Mouse (Mus musculus): Measurements from ENCODE around the gene Trim41. TPM values are rescaled to one million over a fixed set of nuclear protein-coding genes. Genes with fewer than 3 reads are reported as not detected.

The Trim41 gene
- total RNA-seq, 1 experiment: 47.8 TPM

- Histone ChIP-seq H3K9me3 (ENCODE audit: control insufficient read depth, insufficient read depth, low read depth, low read length) (no peaks in the 10 kb centered on the region), H3K4me1 (ENCODE audit: control insufficient read depth in 2 of 2, insufficient read depth in 2 of 2, low read length in 2 of 2, poor library complexity in 1 of 2) (peaks cover 0 to 2% of the 10 kb centered on the region in 2 experiments; a peak in 1 of 4 replicates), H3K9ac (ENCODE audit: insufficient read depth, low read depth, low read length, poor library complexity, severe bottlenecking) (no peak overlapping the region), H3K36me3 (ENCODE audit: control insufficient read depth, insufficient read depth, low read length, poor library complexity, severe bottlenecking) (no peaks in the 10 kb centered on the region), H3K27ac (ENCODE audit: insufficient read depth, low read depth, low read length, poor library complexity, severe bottlenecking) (no peak overlapping the region), H3K4me3 (ENCODE audit: insufficient read depth in 1 of 2, low read depth in 1 of 2, low read length in 2 of 2, poor library complexity in 1 of 2, severe bottlenecking in 1 of 2) (no peak overlapping the region)
- DNase-seq (ENCODE audit: low read depth, low spot score): no peak
- no peak for TF ChIP-seq ZNF384 (IDR thresholded peaks at IDR 0.05; ENCODE audit: low read depth, low read length)
- no peak for TF ChIP-seq MAFK (IDR thresholded peaks at IDR 0.05; ENCODE audit: insufficient read depth, low read depth, low read length)
- TF ChIP-seq ZC3H11A (IDR thresholded peaks at IDR 0.05; ENCODE audit: borderline replicate concordance, low read depth, low read length): no peak
- TF ChIP-seq HCFC1 (IDR thresholded peaks at IDR 0.05; ENCODE audit: borderline replicate concordance, insufficient read depth, low read length): no peak
- no peak for TF ChIP-seq CHD2 (IDR thresholded peaks at IDR 0.05; ENCODE audit: low read depth, low read length)
- in situ Hi-C loops (cut with MboI; ENCODE audit: low sequenced_read_pairs in 2 of 2, unreplicated experiment in 2 of 2): no loop called here
These were observed 27.2 kb upstream of the Trim41 start for GRCm38 (mm10) chr11:48844309-48844708.

DNA sequence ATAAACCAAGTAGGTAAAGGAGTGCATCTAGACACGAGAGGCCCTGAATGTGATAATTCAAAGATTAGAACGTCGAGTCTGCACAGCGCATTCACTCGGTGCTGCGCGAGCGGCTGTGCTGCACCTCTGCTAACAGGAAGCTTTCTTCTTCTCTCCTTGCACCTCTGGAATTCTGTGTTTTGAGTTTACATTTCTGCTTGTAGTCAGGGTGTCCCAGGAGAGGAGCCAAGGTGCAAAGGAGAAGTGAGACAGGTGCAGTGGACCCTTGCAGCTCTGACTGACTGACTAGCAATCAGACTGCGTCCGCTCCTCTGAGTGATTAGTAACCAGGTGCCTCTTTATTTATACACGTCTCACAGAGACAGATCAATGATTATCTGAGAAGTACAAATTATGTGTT lies 26.0 kb upstream of the Trim41 start:
- Histone ChIP-seq H3K27ac (ENCODE audit: insufficient read depth, low read depth, low read length, poor library complexity, severe bottlenecking) (no peak overlapping the region), H3K9me3 (ENCODE audit: control insufficient read depth, insufficient read depth, low read depth, low read length) (no peaks in the 10 kb centered on the region), H3K4me1 (ENCODE audit: control insufficient read depth in 2 of 2, insufficient read depth in 2 of 2, low read length in 2 of 2, poor library complexity in 1 of 2) (peaks cover 0 to 6% of the 10 kb centered on the region in 2 experiments; a peak in 2 of 4 replicates), H3K9ac (ENCODE audit: insufficient read depth, low read depth, low read length, poor library complexity, severe bottlenecking) (no peak overlapping the region), H3K36me3 (ENCODE audit: control insufficient read depth, insufficient read depth, low read length, poor library complexity, severe bottlenecking) (no peaks in the 10 kb centered on the region), H3K4me3 (ENCODE audit: insufficient read depth in 1 of 2, low read depth in 1 of 2, low read length in 2 of 2, poor library complexity in 1 of 2, severe bottlenecking in 1 of 2) (no peak overlapping the region)
- TF ChIP-seq CHD2 (IDR thresholded peaks at IDR 0.05; ENCODE audit: low read depth, low read length): no peak
- no peak for TF ChIP-seq HCFC1 (IDR thresholded peaks at IDR 0.05; ENCODE audit: borderline replicate concordance, insufficient read depth, low read length)
- TF ChIP-seq MAFK (IDR thresholded peaks at IDR 0.05; ENCODE audit: insufficient read depth, low read depth, low read length): no peak
- no peak for TF ChIP-seq ZC3H11A (IDR thresholded peaks at IDR 0.05; ENCODE audit: borderline replicate concordance, low read depth, low read length)
- in situ Hi-C loops (cut with MboI; ENCODE audit: low sequenced_read_pairs in 2 of 2, unreplicated experiment in 2 of 2): no loop called here
- no peak for DNase-seq (ENCODE audit: low read depth, low spot score)

DNA sequence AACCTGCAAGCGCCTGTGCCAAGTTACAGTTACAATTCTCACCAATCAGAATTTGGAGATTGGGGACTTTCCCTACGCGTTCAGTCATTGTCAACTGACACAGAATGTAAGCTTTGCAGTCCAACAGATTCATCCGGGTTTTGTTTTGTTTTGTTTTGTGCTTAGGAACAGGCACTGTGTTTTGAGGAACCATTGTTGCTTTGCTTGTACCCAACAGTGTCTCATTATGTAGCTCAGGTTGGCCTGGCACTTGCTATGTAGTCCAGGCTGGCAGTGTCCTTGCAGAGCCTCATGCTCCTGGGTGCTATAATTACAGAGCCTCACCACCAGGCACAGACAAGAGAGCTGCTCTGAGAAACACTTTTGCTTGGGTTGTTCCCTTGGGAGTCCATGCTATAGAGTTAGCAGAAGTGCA lies 25.2 kb upstream of the Trim41 start:
- TF ChIP-seq MAFK (IDR thresholded peaks at IDR 0.05; ENCODE audit: insufficient read depth, low read depth, low read length) (no peak), CHD2 (IDR thresholded peaks at IDR 0.05; ENCODE audit: low read depth, low read length) (no peak), HCFC1 (IDR thresholded peaks at IDR 0.05; ENCODE audit: borderline replicate concordance, insufficient read depth, low read length) (no peak), ZNF384 (IDR thresholded peaks at IDR 0.05; ENCODE audit: low read depth, low read length) (no peak), ZC3H11A (IDR thresholded peaks at IDR 0.05; ENCODE audit: borderline replicate concordance, low read depth, low read length) (no peak)
- DNase-seq (ENCODE audit: low read depth, low spot score): no peak
- Histone ChIP-seq H3K9me3 (ENCODE audit: control insufficient read depth, insufficient read depth, low read depth, low read length) (no peaks in the 10 kb centered on the region), H3K9ac (ENCODE audit: insufficient read depth, low read depth, low read length, poor library complexity, severe bottlenecking) (no peak overlapping the region), H3K4me1 (ENCODE audit: control insufficient read depth in 2 of 2, insufficient read depth in 2 of 2, low read length in 2 of 2, poor library complexity in 1 of 2) (peaks cover 0 to 8% of the 10 kb centered on the region in 2 experiments; a peak in 2 of 4 replicates), H3K4me3 (ENCODE audit: insufficient read depth in 1 of 2, low read depth in 1 of 2, low read length in 2 of 2, poor library complexity in 1 of 2, severe bottlenecking in 1 of 2) (no peak overlapping the region), H3K36me3 (ENCODE audit: control insufficient read depth, insufficient read depth, low read length, poor library complexity, severe bottlenecking) (no peaks in the 10 kb centered on the region), H3K27ac (ENCODE audit: insufficient read depth, low read depth, low read length, poor library complexity, severe bottlenecking) (no peak overlapping the region)
- in situ Hi-C loops (cut with MboI; ENCODE audit: low sequenced_read_pairs in 2 of 2, unreplicated experiment in 2 of 2): no loop called here

DNA sequence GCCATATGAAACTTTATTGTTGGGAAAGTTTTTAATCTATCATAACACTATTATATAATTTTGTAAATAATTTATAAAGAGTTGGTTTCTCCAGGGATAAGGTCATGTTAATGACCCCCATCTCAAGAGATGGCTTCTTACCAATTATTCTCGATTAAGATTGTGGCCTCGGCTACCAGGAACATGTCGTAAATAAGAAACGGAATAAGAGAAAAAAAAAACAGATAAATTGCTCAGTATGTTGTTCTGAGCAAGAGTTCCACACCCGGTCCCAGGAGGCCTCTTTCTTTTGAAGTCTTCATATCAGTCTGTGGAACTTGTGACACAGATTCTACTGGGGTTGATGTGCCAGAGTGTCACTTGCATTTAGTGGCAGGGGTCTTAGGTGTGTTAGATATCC lies 24.1 kb upstream of the Trim41 start:
- H3K9ac ChIP-seq (ENCODE audit: insufficient read depth, low read depth, low read length, poor library complexity, severe bottlenecking): no peak overlapping the region
- H3K4me1 ChIP-seq (ENCODE audit: control insufficient read depth in 2 of 2, insufficient read depth in 2 of 2, low read length in 2 of 2, poor library complexity in 1 of 2): peaks cover 0 to 8% of the 10 kb centered on the region in 2 experiments; a peak in 2 of 4 replicates
- no peak for DNase-seq (ENCODE audit: low read depth, low spot score)
- in situ Hi-C loops (cut with MboI; ENCODE audit: low sequenced_read_pairs in 2 of 2, unreplicated experiment in 2 of 2): no loop called here
- no peak overlapping the region for H3K4me3 ChIP-seq (ENCODE audit: insufficient read depth in 1 of 2, low read depth in 1 of 2, low read length in 2 of 2, poor library complexity in 1 of 2, severe bottlenecking in 1 of 2)
- TF ChIP-seq MAFK (IDR thresholded peaks at IDR 0.05; ENCODE audit: insufficient read depth, low read depth, low read length) (no peak), ZC3H11A (IDR thresholded peaks at IDR 0.05; ENCODE audit: borderline replicate concordance, low read depth, low read length) (no peak), HCFC1 (IDR thresholded peaks at IDR 0.05; ENCODE audit: borderline replicate concordance, insufficient read depth, low read length) (no peak), ZNF384 (IDR thresholded peaks at IDR 0.05; ENCODE audit: low read depth, low read length) (no peak), CHD2 (IDR thresholded peaks at IDR 0.05; ENCODE audit: low read depth, low read length) (no peak)
- H3K36me3 ChIP-seq (ENCODE audit: control insufficient read depth, insufficient read depth, low read length, poor library complexity, severe bottlenecking): no peaks in the 10 kb centered on the region
- no peak overlapping the region for H3K27ac ChIP-seq (ENCODE audit: insufficient read depth, low read depth, low read length, poor library complexity, severe bottlenecking)
- no peaks in the 10 kb centered on the region for H3K9me3 ChIP-seq (ENCODE audit: control insufficient read depth, insufficient read depth, low read depth, low read length)

GRCm38 (mm10) chr11:48840805-48841204 lies 23.7 kb upstream of the Trim41 start:
- no peak overlapping the region for H3K27ac ChIP-seq (ENCODE audit: insufficient read depth, low read depth, low read length, poor library complexity, severe bottlenecking)
- peaks cover 0 to 10% of the 10 kb centered on the region in 2 experiments; a peak in 2 of 4 replicates for H3K4me1 ChIP-seq (ENCODE audit: control insufficient read depth in 2 of 2, insufficient read depth in 2 of 2, low read length in 2 of 2, poor library complexity in 1 of 2)
- H3K9ac ChIP-seq (ENCODE audit: insufficient read depth, low read depth, low read length, poor library complexity, severe bottlenecking): no peak overlapping the region
- no peak for DNase-seq (ENCODE audit: low read depth, low spot score)
- H3K36me3 ChIP-seq (ENCODE audit: control insufficient read depth, insufficient read depth, low read length, poor library complexity, severe bottlenecking): no peaks in the 10 kb centered on the region
- no peak overlapping the region for H3K4me3 ChIP-seq (ENCODE audit: insufficient read depth in 1 of 2, low read depth in 1 of 2, low read length in 2 of 2, poor library complexity in 1 of 2, severe bottlenecking in 1 of 2)
- no peaks in the 10 kb centered on the region for H3K9me3 ChIP-seq (ENCODE audit: control insufficient read depth, insufficient read depth, low read depth, low read length)
- TF ChIP-seq ZNF384 (IDR thresholded peaks at IDR 0.05; ENCODE audit: low read depth, low read length) (no peak), ZC3H11A (IDR thresholded peaks at IDR 0.05; ENCODE audit: borderline replicate concordance, low read depth, low read length) (no peak), HCFC1 (IDR thresholded peaks at IDR 0.05; ENCODE audit: borderline replicate concordance, insufficient read depth, low read length) (no peak), MAFK (IDR thresholded peaks at IDR 0.05; ENCODE audit: insufficient read depth, low read depth, low read length) (no peak), CHD2 (IDR thresholded peaks at IDR 0.05; ENCODE audit: low read depth, low read length) (no peak)
- in situ Hi-C loops (cut with MboI; ENCODE audit: low sequenced_read_pairs in 2 of 2, unreplicated experiment in 2 of 2): no loop called here

Data from ES-E14 (cell line).